Mouse (Mus musculus) thymus, adult 2 months (tissue): ENCODE measurements around the gene Srf.

Source experiments
- CTCF ChIP-seq: fragments of 200-500 bp; IDR thresholded peaks from 2 replicates; pipeline ENCODE4 v1.5.1; 2012; ENCODE audit warnings: mild to moderate bottlenecking, control low read depth, low read length, moderate library complexity, borderline replicate concordance; ENCODE audit not compliant: control insufficient read depth, poor library complexity, insufficient read depth; ENCODE audit errors: extremely low read depth
- POLR2A ChIP-seq: fragments of 200-500 bp; IDR thresholded peaks from 2 replicates; pipeline ENCODE4 v1.6.1; 2012; ENCODE audit warnings: mild to moderate bottlenecking, low read length, control low read depth, moderate library complexity; ENCODE audit not compliant: control insufficient read depth, poor library complexity, insufficient read depth; ENCODE audit errors: extremely low read depth

DNA sequence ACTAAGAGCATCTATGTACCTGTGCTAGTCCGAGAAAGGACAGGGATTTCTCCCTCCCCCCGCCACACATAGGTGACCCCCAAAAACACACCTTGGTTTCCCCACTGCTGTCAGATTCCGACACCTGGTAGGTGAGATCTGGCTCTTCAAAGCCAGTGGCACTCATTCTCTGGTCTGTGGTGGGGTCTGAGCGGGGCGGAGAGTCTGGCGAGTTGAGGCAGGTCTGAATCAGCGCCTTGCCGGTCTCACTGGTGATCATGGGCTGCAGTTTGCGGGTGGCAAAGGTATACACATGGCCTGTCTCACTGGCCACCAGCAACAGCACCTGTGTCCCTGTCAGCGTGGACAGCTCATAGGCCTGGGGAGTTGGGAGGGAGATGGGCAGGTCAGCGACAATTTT is 2.5 kb downstream of the Srf start:
- TF ChIP-seq POLR2A (no peak), CTCF (no peak)
